Mouse (Mus musculus) limb, embryonic 13.5 days (tissue): ENCODE measurements around the gene Capzb. TPM values are rescaled to one million over a fixed set of nuclear protein-coding genes. Genes with fewer than 3 reads are reported as not detected.

Experiments used
- ATAC-seq: fragments of 200-750 bp; cut with Nextera tagmentation; 2 replicates; pipeline ENCODE4 v1.8.0; 2017; ENCODE audit warnings: low read depth, moderate number of reproducible peaks, moderate TSS enrichment; ENCODE audit not compliant: low FRiP score
- H3K27ac ChIP-seq: fragments of 300-500 bp; sonication (generic); 2 replicates; pipeline ENCODE4 v1.5.1; 2015; ENCODE audit warnings: inconsistent platforms, mild to moderate bottlenecking, moderate library complexity
- H3K27me3 ChIP-seq: fragments of 300-500 bp; sonication (generic); 2 replicates; pipeline ENCODE4 v1.6.1; 2015; ENCODE audit warnings: mild to moderate bottlenecking, inconsistent platforms
- H3K36me3 ChIP-seq: fragments of 300-500 bp; sonication (generic); 2 replicates; pipeline ENCODE4 v1.6.1; 2015; ENCODE audit warnings: inconsistent platforms, mild to moderate bottlenecking, moderate library complexity
- H3K4me1 ChIP-seq: fragments of 300-500 bp; sonication (generic); 2 replicates; pipeline ENCODE4 v1.6.1; 2015; ENCODE audit warnings: inconsistent platforms
- H3K4me2 ChIP-seq: fragments of 300-500 bp; sonication (generic); replicated peaks from 2 replicates; pipeline ENCODE4 v1.6.1; 2015; ENCODE audit warnings: inconsistent platforms, mild to moderate bottlenecking, moderate library complexity
- H3K4me3 ChIP-seq: fragments of 300-500 bp; sonication (generic); 2 replicates; pipeline ENCODE4 v1.5.1; 2015; ENCODE audit warnings: moderate library complexity, mild to moderate bottlenecking, inconsistent platforms
- H3K9ac ChIP-seq: fragments of 300-500 bp; sonication (generic); 2 replicates; pipeline ENCODE4 v1.6.1; 2015; ENCODE audit warnings: mild to moderate bottlenecking, inconsistent platforms
- H3K9me3 ChIP-seq: fragments of 300-500 bp; sonication (generic); 2 replicates; pipeline ENCODE4 v1.6.1; 2016; ENCODE audit warnings: inconsistent platforms
- WGBS: fragments of 180-500 bp; shearing (Covaris S2); methylation state at CpG from one replicate; pipeline ENCODE4 v1.1.7; 2015; 5-methylcytosine and 5-hydroxymethylcytosine counted together
- polyA plus RNA-seq: library from polyadenylated mRNA; unstranded; fragments of >200 nt; fragmentation: Nextera tagmentation; extraction: Ambion mirVana; gene quantifications from 2 replicates; pipeline ENCODE4 v1.2.1, GENCODE M21; 2015

Capzb gene
- polyA plus RNA-seq, 1 experiment from 2014 or later = 406 TPM

DNA sequence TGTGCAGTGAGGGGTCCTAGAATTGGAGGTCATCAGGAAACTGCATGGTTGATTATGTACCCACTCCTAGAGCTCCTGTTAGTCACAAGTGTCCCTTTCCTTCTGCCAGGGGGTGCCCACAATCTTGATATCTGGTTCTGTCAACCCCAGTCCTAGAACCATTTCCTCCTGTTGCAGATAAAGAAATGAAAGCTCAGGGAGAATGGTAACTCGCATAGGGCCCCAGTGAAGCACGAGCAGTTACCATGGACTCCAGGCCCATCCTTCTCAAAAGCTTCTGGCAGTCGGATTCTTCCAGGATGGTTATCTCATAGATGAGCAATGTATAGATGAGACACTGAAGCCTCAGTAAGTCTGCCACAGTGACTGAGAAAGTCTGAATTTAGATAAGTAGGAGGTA is 8.2 kb downstream of the Capzb start:
- Histone ChIP-seq H3K36me3 (peaks cover 49% of the 10 kb centered on the region), H3K27me3 (no peaks in the 10 kb centered on the region), H3K4me3 (no peak overlapping the region), H3K9me3 (no peaks in the 10 kb centered on the region), H3K4me2 (no peak overlapping the region), H3K9ac (no peak overlapping the region), H3K27ac (no peak overlapping the region), H3K4me1 (peaks cover 31% of the 10 kb centered on the region)
- 92% methylated on average over 3 of the region's 3 CpGs for WGBS
- no peak for ATAC-seq

DNA sequence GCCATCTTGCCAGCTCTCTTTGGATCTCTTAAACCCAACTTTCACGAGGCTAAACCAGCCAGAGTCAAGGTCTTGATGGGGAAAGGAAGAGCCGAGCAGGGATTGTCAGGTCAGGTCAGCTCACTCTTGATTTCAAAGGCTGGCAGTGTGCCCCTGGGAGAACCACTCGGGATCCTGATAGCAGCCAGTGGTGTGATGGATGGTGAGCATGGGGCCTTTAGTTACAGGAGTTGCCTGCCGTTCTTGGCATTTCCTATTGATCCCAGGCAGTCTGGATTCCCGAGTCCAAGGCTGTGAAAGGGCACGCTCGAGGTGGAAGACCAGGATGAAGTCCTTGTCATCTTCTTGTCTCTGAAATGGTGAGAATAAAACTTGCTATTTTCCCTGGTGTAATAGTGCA is 9.9 kb downstream of the Capzb start:
- no peaks in the 10 kb centered on the region for H3K9me3 ChIP-seq
- H3K4me3 ChIP-seq = no peak overlapping the region
- WGBS = 64% methylated on average over 7 of the region's 7 CpGs
- no peak overlapping the region for H3K27ac ChIP-seq
- no peak for ATAC-seq
- no peak overlapping the region for H3K4me2 ChIP-seq
- no peak overlapping the region for H3K9ac ChIP-seq
- H3K27me3 ChIP-seq = no peaks in the 10 kb centered on the region
- H3K4me1 ChIP-seq = peaks cover 26% of the 10 kb centered on the region
- H3K36me3 ChIP-seq = peaks cover 45% of the 10 kb centered on the region

DNA sequence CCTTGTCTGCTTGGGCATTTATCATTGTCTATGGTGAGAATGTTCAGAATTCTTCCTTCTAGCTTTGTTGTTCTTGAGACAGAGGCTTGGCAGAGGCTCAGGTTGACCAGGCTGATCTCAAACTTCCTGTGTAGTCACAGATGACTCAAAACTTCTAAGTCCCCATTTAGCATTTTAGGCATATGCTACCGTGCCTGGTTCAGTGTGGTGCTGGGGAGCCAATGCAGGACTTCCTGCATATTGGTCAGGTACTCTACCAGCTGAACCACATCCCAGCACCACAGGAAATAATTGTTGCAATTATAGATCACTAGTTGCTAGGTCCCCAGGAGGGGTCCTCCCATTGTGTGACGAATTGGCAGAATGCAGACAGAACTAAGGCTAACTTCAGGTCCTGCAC is 10.7 kb downstream of the Capzb start:
- Histone ChIP-seq H3K4me2 (no peak overlapping the region), H3K27me3 (no peaks in the 10 kb centered on the region), H3K4me1 (peaks cover 28% of the 10 kb centered on the region), H3K4me3 (no peak overlapping the region), H3K27ac (no peak overlapping the region), H3K9ac (no peak overlapping the region), H3K9me3 (no peaks in the 10 kb centered on the region), H3K36me3 (peaks cover 45% of the 10 kb centered on the region)
- WGBS = 75% methylated on average over 2 of the region's 2 CpGs
- no peak for ATAC-seq

DNA sequence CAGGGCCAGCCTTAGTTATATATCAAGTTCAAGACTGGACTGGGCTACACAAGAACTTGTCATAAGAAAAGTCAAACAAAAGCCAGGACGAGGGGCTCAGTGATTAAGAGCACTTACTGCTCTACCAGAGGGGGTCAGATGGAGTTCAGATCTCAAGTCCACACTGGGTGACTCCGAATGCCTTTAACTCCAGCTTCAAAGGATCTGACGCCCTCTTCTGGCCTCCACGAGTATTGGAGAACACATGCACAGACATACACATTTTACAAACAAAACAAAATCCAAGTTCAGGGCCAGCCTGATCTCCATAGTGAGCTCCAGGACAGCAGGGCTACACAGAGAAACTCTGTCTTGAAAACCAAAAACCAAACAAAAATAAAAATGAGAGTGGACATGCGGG is 13.1 kb downstream of the Capzb start:
- Histone ChIP-seq H3K36me3 (peaks cover 27% of the 10 kb centered on the region), H3K4me2 (no peak overlapping the region), H3K27me3 (no peaks in the 10 kb centered on the region), H3K9me3 (no peaks in the 10 kb centered on the region), H3K9ac (no peak overlapping the region), H3K4me3 (no peak overlapping the region), H3K27ac (no peak overlapping the region), H3K4me1 (peaks cover 52% of the 10 kb centered on the region)
- 48% methylated on average over 5 of the region's 5 CpGs for WGBS
- no peak for ATAC-seq

DNA sequence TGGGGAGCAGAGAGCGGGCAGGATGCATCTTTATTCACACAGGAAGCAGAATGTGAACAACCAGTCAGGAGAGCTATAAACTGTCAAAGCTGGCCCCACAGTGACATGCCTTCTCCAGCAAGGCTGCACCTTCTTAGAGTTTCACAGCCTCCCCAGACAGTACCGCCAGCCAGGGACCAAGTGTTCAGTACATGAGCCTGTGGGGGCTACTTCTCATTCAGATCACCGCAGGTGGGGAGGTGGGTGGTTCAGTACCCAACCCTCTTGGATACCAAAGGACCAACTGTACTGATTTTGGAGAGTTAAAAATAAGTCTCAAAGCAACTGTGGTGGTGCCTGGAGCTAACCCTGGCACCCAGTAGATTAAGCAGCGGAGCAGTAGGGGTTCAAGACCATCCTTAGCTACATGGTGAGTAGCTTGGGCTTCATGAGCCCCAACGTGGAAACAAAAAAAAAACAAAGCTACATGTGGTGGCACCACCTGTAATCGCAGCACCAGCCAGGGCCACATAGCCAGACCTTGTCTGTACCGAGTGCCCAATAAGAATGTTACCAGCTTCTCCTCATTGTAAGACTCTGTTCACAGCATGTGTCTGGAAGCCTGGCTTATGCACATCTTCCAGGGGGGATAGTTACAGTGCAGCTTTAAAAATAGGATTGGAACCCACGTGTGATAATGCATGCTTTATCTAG is 13.8 kb downstream of the Capzb start:
- peaks cover 21% of the 10 kb centered on the region for H3K36me3 ChIP-seq
- no peak overlapping the region for H3K4me3 ChIP-seq
- peaks cover 58% of the 10 kb centered on the region for H3K4me1 ChIP-seq
- WGBS = 83% methylated on average over 8 of the region's 8 CpGs
- no peak overlapping the region for H3K4me2 ChIP-seq
- no peak for ATAC-seq
- no peak overlapping the region for H3K27ac ChIP-seq
- no peaks in the 10 kb centered on the region for H3K27me3 ChIP-seq
- no peak overlapping the region for H3K9ac ChIP-seq
- no peaks in the 10 kb centered on the region for H3K9me3 ChIP-seq

DNA sequence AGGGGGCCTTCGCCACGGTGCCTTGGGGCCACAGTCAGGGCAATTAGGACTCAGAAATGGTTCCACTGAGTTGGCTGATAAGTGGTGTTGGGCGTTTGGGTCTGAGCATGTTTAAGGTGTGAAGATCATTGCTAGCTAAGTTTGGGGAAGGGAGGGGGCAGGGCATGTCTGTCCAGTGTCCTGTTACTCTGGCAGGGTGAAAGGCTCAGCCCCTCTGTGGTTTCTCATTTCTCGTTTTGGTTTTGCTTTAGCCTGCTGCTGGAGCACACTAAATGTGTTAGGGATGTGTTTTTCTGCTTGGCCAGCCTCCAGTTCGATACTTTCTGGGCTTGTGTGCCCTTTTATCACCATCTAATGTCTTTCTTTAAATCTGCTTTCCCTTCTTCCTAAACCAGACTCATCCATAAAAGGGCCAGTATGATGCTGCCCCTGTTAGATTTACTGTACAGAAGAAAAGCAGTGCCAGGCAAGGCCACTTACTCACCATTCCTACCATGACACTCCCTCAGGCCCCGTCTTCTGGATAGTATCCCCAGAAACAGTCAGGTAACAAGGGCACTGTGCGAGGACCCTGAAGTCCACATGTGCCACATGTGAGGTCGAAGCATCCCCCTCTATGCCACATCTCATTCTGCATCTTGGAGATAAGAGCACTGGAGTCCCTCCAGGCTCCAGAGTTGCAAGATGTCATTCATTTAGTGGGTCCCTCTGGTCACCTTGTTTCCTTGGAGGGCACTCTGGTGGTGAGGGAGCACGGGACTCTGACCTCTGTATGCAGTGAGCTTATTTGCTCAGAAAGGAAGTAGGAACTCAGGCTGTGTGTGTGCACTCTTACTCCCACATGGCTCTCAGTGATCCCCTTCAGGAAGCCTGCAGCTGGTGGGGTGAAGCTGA is 15.8 kb downstream of the Capzb start:
- H3K4me3 ChIP-seq = no peak overlapping the region
- no peak for ATAC-seq
- 47% methylated on average over 9 of the region's 9 CpGs for WGBS
- peak overlapping the region; percentile 52; the same call in 1 of the 2 replicates for H3K27ac ChIP-seq
- peaks cover 71% of the 10 kb centered on the region for H3K4me1 ChIP-seq
- H3K9ac ChIP-seq = peak overlapping the region; percentile 36; the same call in 1 of the 2 replicates
- H3K27me3 ChIP-seq = no peaks in the 10 kb centered on the region
- no peaks in the 10 kb centered on the region for H3K9me3 ChIP-seq
- peak overlapping the region; percentile 24; the same call in 1 of the 2 replicates for H3K4me2 ChIP-seq
- peaks cover 19% of the 10 kb centered on the region for H3K36me3 ChIP-seq

DNA sequence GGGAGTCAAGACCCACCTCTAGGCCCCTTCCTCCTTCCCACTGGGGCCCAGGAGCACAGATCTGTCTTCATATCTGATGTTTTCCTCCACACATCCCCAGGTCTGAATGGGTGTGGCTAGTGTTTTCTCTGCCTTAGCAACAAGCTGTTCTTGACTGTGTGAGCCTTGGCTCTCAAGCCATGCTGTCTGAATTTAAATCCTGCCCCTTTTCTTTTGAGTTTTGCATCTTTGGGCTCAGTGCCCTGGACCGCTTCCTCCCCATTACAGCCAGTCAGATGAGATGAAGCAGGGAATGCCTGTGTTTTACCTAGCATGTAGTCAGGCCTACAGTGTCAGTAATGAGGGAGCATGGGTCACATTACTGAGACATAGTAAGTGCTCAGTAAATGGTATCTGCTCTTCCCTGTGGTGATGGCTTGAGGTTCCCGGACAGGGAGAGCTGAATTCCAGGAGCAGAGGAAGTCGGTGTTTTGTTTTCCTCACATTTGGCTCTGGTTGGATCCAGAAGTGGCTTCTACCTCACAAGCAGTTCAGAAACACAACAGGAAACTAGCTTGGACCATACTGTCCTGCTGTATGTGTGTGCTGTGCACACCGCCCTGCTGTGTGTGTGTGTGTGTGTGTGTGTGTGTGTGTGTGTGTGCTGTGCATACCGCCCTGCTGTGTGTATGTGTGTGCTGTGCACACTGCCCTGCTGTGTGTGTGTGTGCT is 16.6 kb downstream of the Capzb start:
- 60% methylated on average over 5 of the region's 5 CpGs for WGBS
- H3K4me3 ChIP-seq = no peak overlapping the region
- peaks cover 19% of the 10 kb centered on the region for H3K36me3 ChIP-seq
- H3K27ac ChIP-seq = peak overlapping the region; percentile 52; the same call in 1 of the 2 replicates
- H3K9me3 ChIP-seq = no peaks in the 10 kb centered on the region
- H3K9ac ChIP-seq = no peak overlapping the region
- H3K27me3 ChIP-seq = no peaks in the 10 kb centered on the region
- ATAC-seq = no peak
- no peak overlapping the region for H3K4me2 ChIP-seq
- H3K4me1 ChIP-seq = peaks cover 73% of the 10 kb centered on the region

DNA sequence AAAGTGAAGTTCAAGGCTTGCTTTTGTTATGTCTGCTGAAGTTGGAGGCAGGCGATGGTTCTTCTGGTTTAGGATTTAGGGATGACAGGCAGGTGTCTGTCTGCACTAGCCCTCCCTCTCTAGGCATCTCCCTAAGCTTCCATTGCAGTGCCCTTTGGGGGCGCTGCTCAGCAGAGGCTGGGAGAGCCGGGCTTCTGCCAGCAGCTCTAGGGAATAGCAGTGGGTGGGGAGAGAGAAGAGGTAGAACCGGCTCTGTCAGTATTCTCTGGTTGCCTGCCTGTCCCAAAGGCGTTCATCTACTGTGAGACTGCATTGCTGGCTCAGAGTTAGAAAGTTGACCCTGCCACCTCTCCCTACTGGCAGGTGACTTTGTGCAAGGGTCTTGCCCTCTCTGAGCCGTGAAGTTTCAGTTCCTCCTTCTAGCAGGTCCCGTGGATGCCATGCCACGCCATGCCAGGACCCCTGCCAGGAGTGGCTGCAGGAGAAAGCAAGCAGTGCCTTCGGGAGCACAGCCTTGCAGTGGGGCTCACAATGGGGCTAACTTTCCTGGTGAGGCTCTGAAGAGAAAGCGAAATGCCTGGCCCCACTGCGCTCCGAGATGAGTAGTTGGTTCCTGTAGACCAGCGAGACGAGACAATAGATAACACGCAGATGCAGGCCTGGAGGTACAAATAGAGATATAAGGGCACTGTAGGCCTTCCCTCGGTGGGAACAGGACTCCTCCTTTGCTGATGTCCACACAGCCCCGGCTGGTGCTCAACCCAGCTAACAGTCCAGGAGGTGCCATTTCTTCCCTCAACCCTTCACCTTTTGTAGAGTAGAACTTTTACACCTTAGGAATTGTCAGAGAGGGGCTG is 19.5 kb downstream of the Capzb start:
- peaks cover 90% of the 10 kb centered on the region for H3K4me1 ChIP-seq
- H3K27me3 ChIP-seq = no peaks in the 10 kb centered on the region
- H3K9ac ChIP-seq = no peak overlapping the region
- ATAC-seq = no peak
- H3K9me3 ChIP-seq = no peaks in the 10 kb centered on the region
- peak overlapping the region; percentile 49; the same call in 1 of the 2 replicates for H3K27ac ChIP-seq
- peaks cover 18% of the 10 kb centered on the region for H3K36me3 ChIP-seq
- no peak overlapping the region for H3K4me3 ChIP-seq
- H3K4me2 ChIP-seq = no peak overlapping the region
- 69% methylated on average over 17 of the region's 17 CpGs for WGBS

DNA sequence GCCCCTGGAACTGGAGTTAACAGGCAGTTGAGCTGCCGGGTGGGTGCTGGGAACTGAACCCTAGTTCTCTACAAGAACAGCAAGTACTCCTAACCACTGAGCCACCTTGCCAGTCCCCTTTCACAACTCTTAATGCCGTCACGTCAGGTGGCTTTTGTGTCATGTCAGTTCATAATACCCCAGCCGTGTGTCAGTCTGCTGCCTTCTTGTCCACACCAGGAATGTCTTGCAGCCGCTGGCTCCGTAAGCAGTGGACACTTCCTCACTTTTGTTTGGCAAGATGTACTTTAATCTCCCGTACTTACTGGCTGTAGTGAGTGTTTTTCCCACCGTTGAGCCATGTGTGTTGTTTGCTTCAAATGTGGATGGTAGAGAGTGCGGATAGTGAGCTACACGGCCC is 20.4 kb downstream of the Capzb start:
- H3K9ac ChIP-seq = no peak overlapping the region
- H3K36me3 ChIP-seq = peaks cover 21% of the 10 kb centered on the region
- H3K9me3 ChIP-seq = no peaks in the 10 kb centered on the region
- peaks cover 87% of the 10 kb centered on the region for H3K4me1 ChIP-seq
- no peak overlapping the region for H3K27ac ChIP-seq
- H3K4me2 ChIP-seq = no peak overlapping the region
- H3K27me3 ChIP-seq = no peaks in the 10 kb centered on the region
- ATAC-seq = no peak
- 86% methylated on average over 10 of the region's 10 CpGs for WGBS
- H3K4me3 ChIP-seq = no peak overlapping the region

DNA sequence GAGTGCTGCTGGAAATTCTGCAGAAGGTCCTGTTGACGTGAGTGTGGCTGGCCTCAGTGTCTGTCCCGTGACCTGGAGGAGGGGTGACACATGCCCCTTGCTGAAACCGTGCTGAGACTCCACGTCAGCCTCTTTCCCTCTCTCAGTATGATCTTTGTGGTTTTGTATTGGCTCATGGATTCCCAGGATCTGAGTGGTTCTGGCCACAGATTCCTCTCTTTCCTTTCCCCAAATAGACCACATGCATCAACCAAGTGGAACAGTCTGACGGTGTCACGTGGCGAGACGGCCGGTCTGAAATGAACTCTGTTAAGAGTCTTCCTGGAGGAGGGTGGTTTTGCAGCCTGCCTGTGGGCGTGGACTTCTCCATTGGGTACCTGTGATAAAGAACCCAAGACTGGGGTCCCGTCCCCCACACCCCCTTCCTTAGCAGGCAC is 21.3 kb downstream of the Capzb start:
- Histone ChIP-seq H3K9me3 (no peaks in the 10 kb centered on the region), H3K27ac (no peak overlapping the region), H3K27me3 (no peaks in the 10 kb centered on the region), H3K9ac (no peak overlapping the region), H3K36me3 (peaks cover 21% of the 10 kb centered on the region), H3K4me2 (no peak overlapping the region), H3K4me1 (peaks cover 82% of the 10 kb centered on the region), H3K4me3 (no peak overlapping the region)
- ATAC-seq = no peak
- 62% methylated on average over 11 of the region's 11 CpGs for WGBS

DNA sequence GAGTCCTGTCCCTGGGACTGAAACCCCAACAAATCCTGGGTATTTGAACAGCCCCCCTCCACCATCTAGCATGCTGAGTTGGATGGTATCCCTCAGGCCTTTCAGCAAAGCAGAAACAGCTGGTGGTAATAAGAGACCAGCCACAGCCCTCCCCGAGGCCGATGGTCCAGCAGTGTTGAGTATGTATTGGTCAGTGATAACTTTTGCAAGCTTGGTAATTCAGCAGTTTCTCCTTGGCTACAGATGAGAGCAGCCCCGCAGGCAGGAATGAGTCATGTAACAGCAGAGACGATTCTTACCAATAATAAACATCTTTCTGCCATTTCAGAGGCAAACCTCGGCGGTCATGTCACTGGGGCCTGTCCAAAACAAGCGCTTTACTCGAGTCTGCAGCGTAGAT is 23.9 kb downstream of the Capzb start:
- Histone ChIP-seq H3K4me2 (0 out of 2 replicates have a peak overlapping the region, but pooled peaks have one; percentile 0), H3K4me3 (no peak overlapping the region), H3K27ac (peak overlapping the region; percentile 39), H3K36me3 (peaks cover 21% of the 10 kb centered on the region), H3K4me1 (peaks cover 67% of the 10 kb centered on the region), H3K9me3 (no peaks in the 10 kb centered on the region), H3K27me3 (no peaks in the 10 kb centered on the region), H3K9ac (no peak overlapping the region)
- 50% methylated on average over 9 of the region's 9 CpGs for WGBS
- peak; percentile 66; the same call in 1 of the 2 replicates for ATAC-seq
